Mouse (Mus musculus) MEL (cell line): ENCODE results near the gene Cep170b. TPM values are rescaled to one million over a fixed set of nuclear protein-coding genes. Genes with fewer than 3 reads are reported as not detected.
A peak's percentile ranks its signal among the peaks of the same experiment; 100 is the strongest.

Source experiments
- DNase-seq: peaks from one replicate; pipeline ENCODE4 v3.0.0; 2011; ENCODE audit warnings: low read depth, low spot score
- H3K27ac ChIP-seq: 2 replicates; pipeline ENCODE4 v1.5.1; 2012; ENCODE audit warnings: low read depth, mild to moderate bottlenecking, control low read depth, low read length, moderate library complexity; ENCODE audit not compliant: control insufficient read depth
- H3K27me3 ChIP-seq, 2 experiments: fragments of 150-350 bp in 1 of 2; sonication (generic) in 1 of 2; 2 replicates each; pipeline ENCODE4 v1.6.1; 2012; ENCODE audit warnings: low read length in 2 of 2, mild to moderate bottlenecking in 2 of 2, improper control_type of control experiment in 1 of 2, moderate library complexity in 1 of 2; ENCODE audit not compliant: insufficient read depth in 2 of 2, control insufficient read depth in 1 of 2
- H3K36me3 ChIP-seq, 2 experiments: 2 replicates each; pipeline ENCODE4 v1.6.1; 2012 to 2014; ENCODE audit warnings: low read length in 2 of 2, improper control_type of control experiment in 1 of 2, inconsistent platforms in 1 of 2, mild to moderate bottlenecking in 1 of 2; ENCODE audit not compliant: insufficient read depth in 2 of 2, control insufficient read depth in 1 of 2
- H3K4me1 ChIP-seq, 2 experiments: fragments of 150-350 bp in 1 of 2; sonication (generic) in 1 of 2; 2 replicates each; pipeline ENCODE4 v1.6.1; 2012; ENCODE audit warnings: low read length in 2 of 2, improper control_type of control experiment in 1 of 2, mild to moderate bottlenecking in 1 of 2; ENCODE audit not compliant: insufficient read depth in 2 of 2, control insufficient read depth in 1 of 2
- H3K4me3 ChIP-seq, 2 experiments: fragments of 150-350 bp in 1 of 2; sonication (generic) in 1 of 2; 2 replicates each; pipeline ENCODE4 v1.5.1; 2012; ENCODE audit warnings: low read depth in 2 of 2, low read length in 2 of 2, mild to moderate bottlenecking in 2 of 2, moderate library complexity in 2 of 2, control low read depth in 1 of 2, improper control_type of control experiment in 1 of 2; ENCODE audit not compliant: control insufficient read depth in 1 of 2, insufficient read depth in 1 of 2
- H3K79me2 ChIP-seq: 2 replicates; pipeline ENCODE4 v1.6.1; 2012; ENCODE audit warnings: mild to moderate bottlenecking, low read length, moderate library complexity; ENCODE audit not compliant: control insufficient read depth, poor library complexity, insufficient read depth
- H3K9ac ChIP-seq: 2 replicates; pipeline ENCODE4 v1.6.1; 2012; ENCODE audit warnings: low read depth, mild to moderate bottlenecking, control low read depth, low read length, moderate library complexity; ENCODE audit not compliant: control insufficient read depth, poor library complexity, severe bottlenecking
- H3K9me3 ChIP-seq: fragments of 150-350 bp; sonication (generic); replicated peaks from 2 replicates; pipeline ENCODE4 v1.6.1; 2012; ENCODE audit warnings: mild to moderate bottlenecking, low read length, improper control_type of control experiment, moderate library complexity; ENCODE audit not compliant: insufficient read depth
- BHLHE40 ChIP-seq: IDR thresholded peaks from 2 replicates; pipeline ENCODE4 v1.6.1; 2012; ENCODE audit warnings: low read depth, mild to moderate bottlenecking, inconsistent platforms, low read length, improper control_type of control experiment, borderline replicate concordance
- CHD1 ChIP-seq: IDR thresholded peaks from 2 replicates; pipeline ENCODE4 v1.6.1; 2012; ENCODE audit warnings: low read depth, mild to moderate bottlenecking, inconsistent platforms, low read length, improper control_type of control experiment
- CHD2 ChIP-seq: IDR thresholded peaks from 2 replicates; pipeline ENCODE4 v1.6.1; 2011; ENCODE audit warnings: low read length, improper control_type of control experiment
- CTCF ChIP-seq, 3 experiments: IDR thresholded peaks in 2 of 3; conservative IDR thresholded peaks in 1 of 3; 2 replicates each; pipeline ENCODE4 v1.5.1; 2011 to 2012; ENCODE audit warnings: low read length in 3 of 3, low read depth in 2 of 3, mild to moderate bottlenecking in 2 of 3, improper control_type of control experiment in 1 of 3, inconsistent platforms in 1 of 3, mixed read lengths in 1 of 3, moderate library complexity in 1 of 3; ENCODE audit not compliant: control insufficient read depth in 1 of 3, insufficient read depth in 1 of 3, poor library complexity in 1 of 3, severe bottlenecking in 1 of 3
- E2F4 ChIP-seq: IDR thresholded peaks from 2 replicates; pipeline ENCODE4 v1.6.1; 2011; ENCODE audit warnings: low read depth, low read length, improper control_type of control experiment, borderline replicate concordance
- ELF1 ChIP-seq: IDR thresholded peaks from 2 replicates; pipeline ENCODE4 v1.6.1; 2014; ENCODE audit warnings: low read depth, mild to moderate bottlenecking, inconsistent platforms, low read length, improper control_type of control experiment, moderate library complexity
- EP300 ChIP-seq, 2 experiments: IDR thresholded peaks; 2 replicates each; pipeline ENCODE4 v1.6.1; 2011; ENCODE audit warnings: improper control_type of control experiment in 2 of 2, low read length in 2 of 2, low read depth in 1 of 2, mild to moderate bottlenecking in 1 of 2
- ETS1 ChIP-seq: IDR thresholded peaks from 2 replicates; pipeline ENCODE4 v1.6.1; 2012; ENCODE audit warnings: low read depth, mild to moderate bottlenecking, inconsistent platforms, low read length, improper control_type of control experiment, moderate library complexity
- KAT2A ChIP-seq: conservative IDR thresholded peaks from 2 replicates; pipeline ENCODE4 v1.6.1; 2012; ENCODE audit warnings: low read depth, low read length, improper control_type of control experiment, inconsistent platforms
- MAFK ChIP-seq: IDR thresholded peaks from 2 replicates; pipeline ENCODE4 v1.6.1; 2011; ENCODE audit warnings: low read depth, mild to moderate bottlenecking, low read length, improper control_type of control experiment, borderline replicate concordance
- MAX ChIP-seq: IDR thresholded peaks from 2 replicates; pipeline ENCODE4 v1.6.1; 2011; ENCODE audit warnings: low read length, improper control_type of control experiment
- MEF2A ChIP-seq: IDR thresholded peaks from 2 replicates; pipeline ENCODE4 v1.6.1; 2014; ENCODE audit warnings: low read depth, mild to moderate bottlenecking, inconsistent platforms, low read length, improper control_type of control experiment; ENCODE audit not compliant: poor library complexity, insufficient replicate concordance, severe bottlenecking; ENCODE audit errors: extremely low read depth
- MXI1 ChIP-seq: IDR thresholded peaks from 2 replicates; pipeline ENCODE4 v1.6.1; 2011; ENCODE audit warnings: mild to moderate bottlenecking, low read depth, low read length, improper control_type of control experiment
- MYC ChIP-seq: IDR thresholded peaks from 2 replicates; pipeline ENCODE4 v1.6.1; 2011; ENCODE audit warnings: low read depth, mild to moderate bottlenecking, low read length, improper control_type of control experiment, moderate library complexity
- NELFE ChIP-seq: IDR thresholded peaks from 2 replicates; pipeline ENCODE4 v1.6.1; 2011; ENCODE audit warnings: low read depth, low read length, improper control_type of control experiment
- POLR2A ChIP-seq, 2 experiments: IDR thresholded peaks; 2 replicates each; pipeline ENCODE4 v1.6.1; 2011 to 2012; ENCODE audit warnings: low read length in 2 of 2, mild to moderate bottlenecking in 2 of 2, control low read depth in 1 of 2, improper control_type of control experiment in 1 of 2, low read depth in 1 of 2, moderate library complexity in 1 of 2; ENCODE audit not compliant: control insufficient read depth in 1 of 2, insufficient read depth in 1 of 2, poor library complexity in 1 of 2
- POLR2AphosphoS5 ChIP-seq: IDR thresholded peaks from 2 replicates; pipeline ENCODE4 v1.6.1; 2012; ENCODE audit warnings: low read depth, borderline replicate concordance, mild to moderate bottlenecking, inconsistent platforms, low read length, moderate library complexity, mixed read lengths
- RCOR1 ChIP-seq: IDR thresholded peaks from 2 replicates; pipeline ENCODE4 v1.6.1; 2012; ENCODE audit warnings: low read depth, mild to moderate bottlenecking, inconsistent platforms, low read length, improper control_type of control experiment
- SIN3A ChIP-seq: IDR thresholded peaks from 2 replicates; pipeline ENCODE4 v1.6.1; 2012; ENCODE audit warnings: low read length, improper control_type of control experiment, inconsistent platforms
- TAL1 ChIP-seq: IDR thresholded peaks from 2 replicates; pipeline ENCODE4 v1.6.1; 2012; ENCODE audit warnings: mild to moderate bottlenecking, inconsistent platforms, low read length, moderate library complexity, mixed read lengths
- TCF12 ChIP-seq: IDR thresholded peaks from 2 replicates; pipeline ENCODE4 v1.6.1; 2014; ENCODE audit warnings: low read depth, mild to moderate bottlenecking, inconsistent platforms, low read length, improper control_type of control experiment, moderate library complexity
- UBTF ChIP-seq: IDR thresholded peaks from 2 replicates; pipeline ENCODE4 v1.6.1; 2012; ENCODE audit warnings: low read depth, mild to moderate bottlenecking, inconsistent platforms, low read length, improper control_type of control experiment, moderate library complexity, borderline replicate concordance; ENCODE audit not compliant: insufficient read depth
- USF1 ChIP-seq: IDR thresholded peaks from 2 replicates; pipeline ENCODE4 v1.6.1; 2014; ENCODE audit warnings: low read depth, mild to moderate bottlenecking, inconsistent platforms, low read length, improper control_type of control experiment, moderate library complexity
- USF2 ChIP-seq, 2 experiments: IDR thresholded peaks; 2 replicates each; pipeline ENCODE4 v1.6.1; 2011 to 2012; ENCODE audit warnings: improper control_type of control experiment in 2 of 2, low read length in 2 of 2, borderline replicate concordance in 1 of 2, inconsistent platforms in 1 of 2, low read depth in 1 of 2, mild to moderate bottlenecking in 1 of 2; ENCODE audit not compliant: insufficient read depth in 1 of 2
- ZKSCAN1 ChIP-seq: IDR thresholded peaks from 2 replicates; pipeline ENCODE4 v1.6.1; 2012; ENCODE audit warnings: low read depth, mild to moderate bottlenecking, inconsistent platforms, low read length, improper control_type of control experiment, moderate library complexity
- ZMIZ1 ChIP-seq: IDR thresholded peaks from 2 replicates; pipeline ENCODE4 v1.6.1; 2012; ENCODE audit warnings: low read depth, mild to moderate bottlenecking, inconsistent platforms, low read length, improper control_type of control experiment, moderate library complexity
- ZNF384 ChIP-seq: IDR thresholded peaks from 2 replicates; pipeline ENCODE4 v1.6.1; 2012; ENCODE audit warnings: low read depth, mild to moderate bottlenecking, inconsistent platforms, low read length, improper control_type of control experiment
- polyA plus RNA-seq, 2 experiments: library from polyadenylated mRNA; stranded (reverse) in 1 of 2; unstranded in 1 of 2; fragments of >175 nt in 1 of 2; fragments of >200 nt in 1 of 2; gene quantifications; 2 replicates each; pipeline versions ENCODE4 v1.2.1 to v1.2.4; 2012; ENCODE audit warnings: low replicate concordance in 2 of 2, low read depth in 1 of 2; ENCODE audit not compliant: insufficient read length in 2 of 2, insufficient read depth in 1 of 2, missing spikeins in 1 of 2
- total RNA-seq: library from RNA; depleted of rRNA; stranded (reverse); fragments of 300-350 nt; gene quantifications from 2 replicates; pipeline ENCODE4 v1.2.3, GENCODE M21; 2012

The Cep170b gene
- total and polyA plus RNA-seq, 3 experiments = 49.7 to 64.0 TPM; not detected in 1

DNA sequence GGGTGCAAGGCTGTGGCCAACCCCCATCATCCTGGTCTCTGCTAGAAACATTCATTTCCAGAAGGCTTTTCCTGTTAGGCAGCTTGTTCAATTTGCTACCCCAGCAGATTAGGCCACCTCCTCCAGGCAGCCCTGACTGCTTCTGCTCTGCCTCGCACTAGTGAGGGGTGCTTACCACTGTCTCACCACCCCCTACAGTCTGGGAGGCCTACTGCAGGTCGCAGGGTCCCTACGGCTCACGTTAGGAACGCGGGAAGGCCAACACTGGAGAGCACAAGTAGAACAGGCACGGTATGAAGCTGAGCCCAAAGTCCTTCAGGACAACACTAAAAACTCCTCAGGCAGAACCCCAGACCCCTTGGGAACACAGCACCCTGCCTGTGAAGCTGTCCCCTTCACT, 48.4 kb upstream of the Cep170b start:
- TF ChIP-seq ZKSCAN1 (no peak), CTCF (IDR thresholded peaks at IDR 0.05 in 2 of 3, conservative IDR thresholded peaks at IDR 0.05 in 1 of 3; ENCODE audit: control insufficient read depth in 1 of 3, insufficient read depth in 1 of 3, low read depth in 2 of 3, low read length in 3 of 3, poor library complexity in 1 of 3, severe bottlenecking in 1 of 3) (peak in 2 of 3 experiments; percentile 42 to 48; a peak in 4 of 6 replicates)
- TF ChIP-seq, all 39 proteins: peak for 1
- peaks cover 12 to 23% of the 10 kb centered on the region in 2 experiments for H3K36me3 ChIP-seq

GRCm38 (mm10) chr12:112672744-112673575, 47.3 kb upstream of the Cep170b start:
- Histone ChIP-seq H3K79me2 (peaks cover 66% of the 10 kb centered on the region), H3K4me3 (peak overlapping the region; percentile 84 to 92), H3K27me3 (no peaks in the 10 kb centered on the region), H3K4me1 (peaks cover 8 to 40% of the 10 kb centered on the region in 2 experiments), H3K9ac (peak overlapping the region; percentile 86), H3K36me3 (peaks cover 20 to 21% of the 10 kb centered on the region in 2 experiments), H3K9me3 (no peaks in the 10 kb centered on the region), H3K27ac (peak overlapping the region; percentile 59)
- peak; percentile 92 for DNase-seq
- TF ChIP-seq MYC (peak; percentile 61; the same call in 1 of the 2 replicates), E2F4 (no peak), KAT2A (no peak), ZKSCAN1 (no peak), ZMIZ1 (no peak), MAFK (no peak), USF2 (IDR thresholded peaks at IDR 0.05; ENCODE audit: borderline replicate concordance in 1 of 2, insufficient read depth in 1 of 2, low read depth in 1 of 2, low read length in 2 of 2) (no peak), CHD2 (no peak), ZNF384 (no peak), EP300 (IDR thresholded peaks at IDR 0.05; ENCODE audit: low read depth in 1 of 2, low read length in 2 of 2) (peak; percentile 12 to 23; a peak in 2 of 4 replicates), CHD1 (peak; percentile 58; the same call in 1 of the 2 replicates), TAL1 (no peak), BHLHE40 (no peak), MEF2A (no peak), CTCF (IDR thresholded peaks at IDR 0.05 in 2 of 3, conservative IDR thresholded peaks at IDR 0.05 in 1 of 3; ENCODE audit: control insufficient read depth in 1 of 3, insufficient read depth in 1 of 3, low read depth in 2 of 3, low read length in 3 of 3, poor library complexity in 1 of 3, severe bottlenecking in 1 of 3) (0 out of 6 replicates have a peak, but pooled peaks of 1 of the 3 experiments have one; percentile 8), POLR2AphosphoS5 (no peak), MAX (peak; percentile 67; the same call in 1 of the 2 replicates), NELFE (no peak), MXI1 (peak; percentile 93), SIN3A (peak; percentile 100), USF1 (peak; percentile 15; the same call in 1 of the 2 replicates), UBTF (no peak), POLR2A (IDR thresholded peaks at IDR 0.05; ENCODE audit: control insufficient read depth in 1 of 2, insufficient read depth in 1 of 2, low read depth in 1 of 2, low read length in 2 of 2, poor library complexity in 1 of 2) (peak in 1 of 2 experiments; percentile 39; a peak in 1 of 4 replicates), RCOR1 (peak; percentile 67; the same call in 1 of the 2 replicates), ETS1 (peak; percentile 76), ELF1 (peak; percentile 32; the same call in 1 of the 2 replicates), TCF12 (peak; percentile 46; the same call in 1 of the 2 replicates)

More for the DNA sequence above, 48.4 kb upstream of the Cep170b start:
- DNase-seq = peak; percentile 72
- no peaks in the 10 kb centered on the region for H3K9me3 ChIP-seq
- H3K79me2 ChIP-seq = peaks cover 72% of the 10 kb centered on the region
- no peak overlapping the region; the same call in 1 of the 2 replicates for H3K9ac ChIP-seq
- H3K4me3 ChIP-seq = no peak overlapping the region
- peaks cover 4 to 30% of the 10 kb centered on the region in 2 experiments for H3K4me1 ChIP-seq
- H3K27ac ChIP-seq = no peak overlapping the region
- H3K27me3 ChIP-seq = no peaks in the 10 kb centered on the region
